Mouse (Mus musculus): ENCODE data around the gene Smim14.

Gene Smim14

DNA sequence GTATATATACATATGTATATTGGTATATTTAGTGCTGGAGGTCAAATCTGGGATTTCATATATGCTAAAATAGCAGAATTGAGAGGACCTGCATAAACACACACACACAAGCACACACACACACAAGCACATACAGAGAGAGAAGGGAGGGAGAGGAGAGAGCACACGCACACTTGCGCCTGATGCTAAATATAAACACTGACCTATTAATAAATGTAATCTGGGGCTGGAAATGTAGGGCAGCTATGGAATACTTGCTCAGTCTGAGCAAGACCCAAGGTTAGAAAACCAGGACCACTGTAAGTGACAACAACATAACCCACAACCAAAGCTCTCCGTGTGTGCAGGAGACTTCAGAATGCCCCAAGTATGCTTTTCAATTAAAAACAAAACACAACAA is 77.5 kb downstream of the Smim14 start:
- no peak for DNase-seq

DNA sequence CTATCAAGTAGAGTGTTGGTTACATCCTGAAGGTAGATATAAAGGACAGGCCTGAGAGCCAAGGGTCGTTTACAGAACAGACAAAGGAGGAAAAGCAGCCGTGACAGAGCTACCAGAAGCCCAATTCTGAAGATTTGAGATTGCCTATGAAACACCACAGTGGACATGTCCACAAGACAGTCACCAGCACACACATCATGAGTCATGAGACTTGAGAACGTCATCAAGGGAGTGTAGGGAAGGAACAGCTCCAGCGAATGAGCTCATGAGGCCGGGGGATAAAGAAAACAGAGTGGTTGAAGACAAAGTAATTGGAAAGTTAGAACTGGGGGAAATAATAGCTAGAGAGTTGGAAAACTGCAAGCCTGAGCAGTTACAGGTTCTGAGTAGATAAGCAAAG is 79.1 kb downstream of the Smim14 start:
- no peak for DNase-seq

DNA sequence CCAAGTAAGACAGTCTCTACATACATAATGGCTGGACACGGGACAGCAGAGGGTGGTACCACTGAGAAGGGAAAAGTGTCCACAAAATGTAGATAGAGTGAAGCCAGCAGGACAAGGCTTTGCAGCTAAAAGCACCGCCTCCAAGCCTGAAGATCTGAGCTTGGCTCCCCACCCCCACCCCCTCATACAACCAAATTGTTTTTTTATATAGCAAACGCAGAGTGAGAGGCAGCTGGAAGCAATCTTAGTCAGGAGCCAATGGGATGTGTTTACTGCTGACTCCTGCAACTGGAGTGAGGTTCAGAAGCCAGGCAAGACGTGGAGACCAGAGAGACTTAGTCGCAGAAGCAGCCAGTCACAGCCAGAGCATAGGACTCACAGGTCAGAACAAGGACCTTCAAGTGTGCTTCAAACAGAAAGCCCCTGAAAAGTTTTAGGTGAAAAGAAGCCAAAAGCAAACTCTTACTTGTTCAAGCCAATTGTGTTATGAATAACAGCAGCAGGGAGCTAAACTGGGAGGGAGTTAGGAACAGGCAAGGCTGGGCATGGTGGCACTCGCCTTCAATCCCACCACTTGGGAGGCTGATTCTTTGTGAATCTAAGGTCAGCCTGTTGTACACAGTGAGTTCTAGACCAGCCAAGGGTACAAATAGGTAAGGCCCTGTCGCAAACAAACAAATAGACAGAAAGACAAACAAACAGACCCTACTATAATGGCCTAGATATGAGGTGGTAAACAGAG is 79.7 kb downstream of the Smim14 start:
- peak in 1 of 2 experiments; percentile 29 for DNase-seq

DNA sequence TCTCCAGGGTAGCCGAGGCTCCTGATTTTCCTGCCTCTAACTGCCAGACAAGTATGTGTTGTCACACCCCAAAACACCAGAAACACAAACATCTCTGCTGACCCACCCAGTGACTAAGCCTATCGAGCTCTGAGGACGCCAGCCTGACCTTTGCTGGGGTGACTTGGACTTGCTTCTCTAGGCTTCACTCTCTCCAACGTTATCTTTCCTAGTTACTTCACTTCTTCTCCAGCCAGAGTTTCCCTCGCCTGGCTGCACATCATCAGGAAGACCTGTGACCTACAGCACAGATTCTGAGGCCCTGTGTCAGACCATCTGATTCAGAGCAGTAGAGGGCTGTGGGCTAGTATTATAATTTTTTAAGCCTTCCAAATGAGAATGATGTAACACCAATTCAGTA is 82.2 kb downstream of the Smim14 start:
- no peak for DNase-seq

DNA sequence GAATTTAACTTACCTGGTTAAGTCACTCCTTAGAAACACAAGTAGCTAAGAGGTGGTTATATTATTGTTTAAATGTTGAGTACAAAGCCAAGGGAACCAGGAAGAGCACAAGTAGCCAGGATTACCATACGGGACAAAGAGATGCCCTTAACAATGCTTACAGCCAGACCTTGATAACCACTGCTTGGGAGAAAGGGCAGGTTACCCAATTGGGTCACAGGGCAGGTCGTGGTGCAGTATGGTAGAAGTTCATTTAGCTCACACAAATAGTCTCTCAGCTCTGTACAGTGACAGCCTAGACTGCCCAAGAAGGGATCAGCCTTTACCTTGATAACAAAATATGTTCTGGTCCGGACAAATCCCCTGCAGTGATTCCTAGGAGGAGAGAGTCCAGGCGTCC is 88.0 kb downstream of the Smim14 start:
- DNase-seq = no peak

DNA sequence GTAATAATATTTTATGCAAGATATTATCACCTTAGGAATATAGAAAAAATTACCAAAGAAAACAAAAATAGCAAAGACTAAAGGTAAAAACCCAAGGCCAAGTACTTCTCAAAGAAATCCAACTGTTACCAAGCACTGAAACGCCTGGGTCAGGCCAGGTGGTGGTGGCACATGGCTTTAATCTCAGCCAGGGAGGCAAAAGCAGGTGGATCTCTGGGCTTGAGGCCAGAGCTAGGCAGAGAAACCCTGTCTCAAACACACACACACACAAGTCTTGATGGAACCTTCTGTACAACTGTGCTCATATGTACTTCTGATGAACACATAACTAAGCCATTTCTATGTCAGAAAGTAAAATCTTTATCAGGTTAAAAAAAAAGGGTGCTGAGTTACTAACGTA is 89.2 kb downstream of the Smim14 start:
- no peak for DNase-seq

DNA sequence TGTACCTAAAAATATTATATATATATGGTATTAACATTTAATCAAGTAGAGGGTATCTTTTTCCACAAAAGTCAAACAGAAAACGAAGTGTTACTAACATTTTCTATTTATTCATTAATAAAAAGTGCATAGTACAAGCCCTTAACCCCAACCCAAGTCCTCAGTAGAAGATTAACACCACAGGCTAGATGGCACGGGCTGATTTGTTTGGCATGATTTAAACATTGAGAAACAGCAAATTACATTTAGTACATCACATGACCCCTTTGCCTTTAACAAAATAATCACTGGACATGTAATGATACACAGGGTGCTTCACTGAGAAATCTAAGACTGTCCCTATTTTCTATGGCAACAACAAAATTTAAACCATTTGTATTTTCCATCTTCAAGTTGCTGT is 90.2 kb downstream of the Smim14 start:
- DNase-seq = no peak

DNA sequence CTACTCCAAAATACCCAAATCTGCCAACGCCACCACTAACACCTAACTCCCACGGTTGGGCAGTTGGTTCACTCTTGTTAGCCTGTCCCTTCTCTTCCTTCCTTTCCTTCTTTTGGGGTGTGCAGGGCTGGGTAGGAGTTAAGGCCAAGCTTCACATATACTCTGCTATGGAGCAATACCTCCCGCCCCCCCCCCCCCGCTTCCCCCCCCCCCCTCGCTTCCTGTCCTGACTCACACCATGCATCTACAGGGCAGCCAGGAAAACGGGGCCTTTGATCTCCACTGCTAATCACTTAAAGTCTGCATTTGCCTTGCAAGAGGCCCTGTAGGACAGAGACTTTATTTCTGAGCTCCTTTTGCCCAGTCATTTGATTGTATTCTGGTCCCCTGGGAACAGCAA is 92.0 kb downstream of the Smim14 start:
- no peak for DNase-seq

DNA sequence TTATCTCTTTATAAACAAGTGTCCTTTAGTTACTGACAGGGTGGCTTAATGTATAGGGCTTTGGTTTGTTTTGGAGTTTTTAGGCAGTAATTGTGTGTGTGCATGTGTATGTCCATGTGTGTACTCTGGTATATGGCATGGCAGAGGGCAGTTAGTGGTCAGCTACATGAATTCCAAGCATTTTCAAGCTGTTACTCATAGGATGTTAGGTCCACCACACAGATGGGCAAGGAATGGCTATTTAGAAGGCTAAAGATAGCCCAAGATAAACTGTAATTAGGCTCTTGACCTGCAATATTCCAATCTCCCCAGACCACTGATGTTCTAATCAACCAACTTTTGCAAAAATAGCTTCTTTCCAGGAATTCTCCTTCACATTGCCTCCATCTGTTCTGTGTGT is 98.9 kb downstream of the Smim14 start:
- no peak for DNase-seq

DNA sequence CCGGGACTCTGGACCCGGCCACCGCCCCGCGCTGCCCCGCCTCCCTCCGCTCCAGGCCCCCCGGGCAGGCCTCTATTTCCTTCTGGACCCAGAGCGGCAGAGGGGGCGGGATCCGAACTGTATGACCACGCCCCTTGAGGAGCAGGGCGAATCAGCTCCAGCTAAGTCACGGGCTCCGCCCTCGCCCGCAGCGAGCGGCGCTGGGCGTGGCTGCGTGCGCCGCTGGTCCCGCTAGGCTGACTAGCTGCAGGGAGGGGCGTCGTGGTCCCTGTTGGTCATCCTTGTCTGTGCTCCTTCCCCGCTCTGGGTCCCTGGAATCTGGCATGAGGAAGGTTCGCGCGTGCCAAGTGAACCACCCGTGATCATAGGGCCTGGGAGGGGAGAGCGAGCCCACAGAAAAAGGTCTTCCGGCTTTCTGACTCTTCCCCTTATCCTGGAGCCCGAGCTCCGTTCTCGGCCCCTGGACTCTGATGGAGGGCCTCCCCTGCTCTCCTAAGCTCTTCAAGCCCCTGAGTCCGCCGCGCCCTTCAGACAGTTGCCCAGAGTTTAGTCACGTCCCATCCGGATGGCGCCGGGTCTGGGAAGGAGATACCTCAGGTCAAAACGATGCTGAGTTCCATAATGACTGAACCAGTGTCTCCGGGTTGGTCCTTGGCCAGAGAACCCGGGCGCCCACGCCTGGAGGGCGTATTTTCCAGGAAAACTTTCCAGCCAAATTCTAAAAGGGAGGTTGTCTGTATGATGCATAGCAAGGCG is 101.0 kb downstream of the Smim14 start, which contains the start of gene Ugdh:
Ugdh (minus strand) TSS at position 144 of the 756 bp plus-strand sequence.
- DNase-seq = peak; percentile 99

DNA sequence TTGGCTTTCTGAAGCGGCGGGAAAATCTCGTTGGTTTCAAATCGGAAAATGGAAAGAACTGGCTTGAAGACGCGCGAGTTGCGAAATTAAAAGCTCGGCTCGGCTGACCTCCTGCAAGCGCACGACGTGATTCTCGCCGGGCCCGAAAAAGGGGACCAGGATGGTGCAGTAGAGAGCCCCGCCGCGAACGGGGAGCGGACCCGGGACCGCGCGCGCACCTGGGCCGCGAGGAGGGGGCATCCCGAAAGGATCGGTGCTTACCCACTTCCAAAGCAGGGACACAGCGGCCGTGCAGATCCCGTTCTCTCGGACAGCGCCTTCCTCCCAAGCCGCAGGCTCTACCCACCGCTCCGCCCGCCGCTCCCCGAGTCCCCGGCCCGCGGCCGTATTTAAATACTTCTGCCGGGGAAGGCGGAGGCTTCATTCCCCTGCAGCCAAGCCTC is 101.6 kb downstream of the Smim14 start:
- no peak for DNase-seq

DNA sequence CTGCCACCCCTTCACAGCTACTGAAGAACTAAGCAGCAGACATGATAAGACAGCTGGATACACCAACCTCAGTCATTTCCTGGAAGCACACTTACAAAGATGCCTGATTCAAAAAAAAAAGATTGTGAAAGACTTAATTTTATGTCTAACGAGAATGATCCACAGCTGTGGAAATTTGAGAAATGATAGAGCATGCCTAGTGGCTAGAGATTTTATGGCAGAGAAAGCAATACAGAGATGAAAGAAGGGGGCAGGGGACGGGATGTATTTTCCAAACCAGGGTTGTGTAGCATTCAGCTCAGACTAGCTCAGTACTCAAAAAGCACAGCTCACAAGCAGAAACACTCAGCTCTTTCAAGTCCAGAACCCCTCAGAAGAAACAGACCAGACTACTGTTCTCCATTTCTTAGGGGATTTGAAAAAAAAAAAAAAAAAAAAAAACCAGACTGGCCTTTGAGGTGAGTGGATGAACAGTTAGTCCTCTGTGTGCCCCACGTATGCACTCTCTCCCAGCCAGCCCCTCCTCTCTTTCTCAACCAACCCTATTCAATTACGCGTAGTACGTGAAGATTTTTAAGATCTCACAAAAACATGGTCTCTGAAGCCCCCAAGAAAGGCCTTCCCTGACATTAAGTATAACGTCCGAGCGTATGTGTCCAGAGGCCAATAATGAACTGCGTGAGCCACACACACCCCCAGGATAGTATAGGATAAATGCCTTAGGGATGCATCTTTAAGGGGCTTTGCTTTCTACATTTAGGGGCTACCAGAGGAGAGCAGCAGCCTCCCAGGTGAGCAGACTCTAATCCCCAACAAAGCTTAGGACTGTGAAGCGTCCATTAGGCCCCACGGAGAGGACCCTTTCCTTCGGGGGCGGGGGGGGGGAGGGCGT is 102.3 kb downstream of the Smim14 start:
- DNase-seq = no peak

DNA sequence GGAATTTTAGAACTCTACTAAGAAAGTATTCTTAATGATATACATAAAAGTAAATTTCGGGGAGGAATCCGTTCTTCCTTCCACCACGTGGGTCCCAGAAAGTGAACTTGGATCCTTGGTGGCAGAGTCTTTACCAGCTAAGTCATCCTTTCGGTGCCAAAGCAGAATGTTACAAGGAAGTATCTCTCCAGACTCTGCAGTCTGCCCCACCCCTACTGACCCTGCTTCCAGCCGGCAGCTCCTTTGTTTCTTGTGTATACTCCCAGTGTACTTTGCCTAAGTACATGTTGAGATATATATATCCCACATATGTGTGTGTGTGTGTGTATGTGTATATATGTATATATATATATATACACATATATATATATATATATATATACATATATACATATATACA is 107.5 kb downstream of the Smim14 start:
- DNase-seq = no peak

DNA sequence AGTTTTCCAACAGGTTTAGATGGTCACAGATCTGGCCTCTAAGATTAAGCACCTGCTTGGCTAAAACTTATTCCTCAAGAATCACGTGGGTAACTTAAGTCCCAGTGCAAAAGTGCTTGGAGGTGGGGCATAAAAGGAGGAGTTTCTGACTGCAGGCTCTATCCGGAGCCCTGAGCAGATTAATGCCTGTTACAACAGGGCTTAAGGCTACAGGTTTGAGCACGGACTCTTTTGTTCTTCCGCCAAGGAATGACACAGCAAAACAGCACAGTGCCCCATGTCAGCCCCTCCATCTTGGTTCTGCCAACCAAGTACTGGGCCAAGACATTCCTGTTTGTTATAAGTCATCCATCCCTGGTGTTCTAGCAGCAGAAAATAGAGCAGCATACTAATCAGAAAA is 108.7 kb downstream of the Smim14 start:
- peak; percentile 47 to 61 for DNase-seq

DNA sequence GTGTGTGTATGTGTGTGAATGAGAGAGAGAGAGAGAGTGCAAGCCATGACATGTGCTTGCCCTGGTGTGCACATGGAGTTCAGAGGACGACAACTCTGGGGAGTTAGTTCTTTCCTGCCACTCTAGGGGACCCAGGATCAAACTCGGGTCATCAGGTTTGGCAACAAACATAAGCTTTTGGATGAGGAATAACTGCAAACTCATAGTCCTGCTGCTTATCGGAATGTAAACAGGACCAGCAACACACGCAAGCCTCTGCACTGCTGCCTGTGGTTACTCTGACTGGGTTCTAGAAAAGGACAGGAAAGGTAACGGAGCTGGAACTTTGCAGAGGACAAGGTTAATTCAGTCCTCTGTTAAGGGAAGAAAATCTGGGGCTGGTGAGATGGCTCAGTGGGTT is 111.7 kb downstream of the Smim14 start:
- no peak for DNase-seq

DNA sequence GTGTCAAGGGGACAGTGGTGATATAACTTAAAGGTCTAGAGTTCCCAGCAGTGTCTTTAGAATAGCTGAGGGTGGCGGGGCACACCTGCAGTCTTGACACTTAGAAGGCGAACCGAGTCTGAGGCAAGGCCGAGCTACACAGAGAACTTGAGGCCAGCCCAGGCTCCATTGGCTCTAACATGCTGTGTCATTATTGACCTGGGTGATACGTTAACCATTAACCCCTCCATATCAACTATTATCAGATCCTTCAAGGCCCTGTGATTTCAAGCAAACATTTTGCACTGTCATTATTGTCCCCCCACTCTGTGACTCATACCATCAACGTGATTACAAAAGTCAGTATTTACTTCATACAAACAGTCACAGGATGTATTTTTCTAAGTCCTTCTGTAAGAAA is 112.8 kb downstream of the Smim14 start:
- DNase-seq = peak; percentile 46 to 64

DNA sequence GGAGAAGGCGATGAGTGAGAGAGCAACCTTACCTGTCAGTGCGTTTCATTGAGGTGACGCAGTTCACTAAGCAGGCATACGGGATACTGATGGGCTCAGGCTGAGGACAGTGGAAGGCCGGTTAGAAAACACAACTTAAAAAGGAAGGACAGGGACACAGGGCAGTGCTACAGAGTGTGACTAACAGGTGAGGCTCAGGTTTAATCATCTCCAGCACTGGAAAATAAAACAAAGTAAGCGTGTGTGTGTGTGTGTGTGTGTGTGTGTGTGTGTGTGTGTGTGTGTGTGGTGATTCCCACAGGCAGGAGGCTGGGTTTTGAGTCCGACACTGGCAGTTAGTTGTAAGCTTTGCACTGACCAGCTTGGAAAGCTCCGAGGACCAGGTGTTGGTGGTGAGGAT is 114.2 kb downstream of the Smim14 start:
- peak; percentile 22 to 43 for DNase-seq

DNA sequence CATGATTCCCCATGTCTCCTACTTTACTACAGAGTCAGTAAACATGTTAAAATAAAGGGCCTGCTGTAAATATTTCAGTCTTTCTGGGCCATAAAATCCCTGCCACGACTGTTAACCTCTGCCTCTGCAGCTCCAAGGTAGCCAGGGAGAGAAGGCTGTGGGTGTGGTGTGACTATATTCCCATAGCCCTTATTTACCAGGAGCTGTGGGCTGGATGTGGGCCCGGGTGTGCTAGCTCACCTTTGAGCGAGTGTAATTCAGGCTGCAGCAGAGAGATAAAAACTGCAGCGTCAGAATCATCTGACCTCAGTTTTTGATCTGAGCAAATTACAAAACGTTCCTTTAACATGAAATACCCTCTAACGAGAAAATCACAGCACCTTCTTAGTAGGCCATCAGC is 116.2 kb downstream of the Smim14 start:
- no peak for DNase-seq

DNA sequence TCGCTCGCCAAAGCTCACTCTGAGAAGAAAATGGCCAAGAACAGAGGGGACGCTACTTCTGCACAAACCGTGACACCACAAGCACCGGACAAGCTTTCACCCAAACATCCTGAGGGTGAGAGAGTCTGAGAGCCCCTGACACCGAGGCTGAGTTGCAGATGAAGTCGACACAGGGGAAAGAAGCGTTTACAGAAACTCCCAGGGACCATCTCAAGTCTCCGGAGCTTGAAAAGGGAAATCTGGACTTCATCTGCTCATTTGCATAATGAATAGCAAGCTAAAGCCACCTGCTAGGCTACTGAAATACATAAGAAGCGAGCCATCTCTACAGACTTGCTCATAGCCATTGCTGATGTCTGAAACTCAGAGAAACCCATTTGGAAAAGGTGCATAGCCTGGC is 117.8 kb downstream of the Smim14 start:
- no peak for DNase-seq

DNA sequence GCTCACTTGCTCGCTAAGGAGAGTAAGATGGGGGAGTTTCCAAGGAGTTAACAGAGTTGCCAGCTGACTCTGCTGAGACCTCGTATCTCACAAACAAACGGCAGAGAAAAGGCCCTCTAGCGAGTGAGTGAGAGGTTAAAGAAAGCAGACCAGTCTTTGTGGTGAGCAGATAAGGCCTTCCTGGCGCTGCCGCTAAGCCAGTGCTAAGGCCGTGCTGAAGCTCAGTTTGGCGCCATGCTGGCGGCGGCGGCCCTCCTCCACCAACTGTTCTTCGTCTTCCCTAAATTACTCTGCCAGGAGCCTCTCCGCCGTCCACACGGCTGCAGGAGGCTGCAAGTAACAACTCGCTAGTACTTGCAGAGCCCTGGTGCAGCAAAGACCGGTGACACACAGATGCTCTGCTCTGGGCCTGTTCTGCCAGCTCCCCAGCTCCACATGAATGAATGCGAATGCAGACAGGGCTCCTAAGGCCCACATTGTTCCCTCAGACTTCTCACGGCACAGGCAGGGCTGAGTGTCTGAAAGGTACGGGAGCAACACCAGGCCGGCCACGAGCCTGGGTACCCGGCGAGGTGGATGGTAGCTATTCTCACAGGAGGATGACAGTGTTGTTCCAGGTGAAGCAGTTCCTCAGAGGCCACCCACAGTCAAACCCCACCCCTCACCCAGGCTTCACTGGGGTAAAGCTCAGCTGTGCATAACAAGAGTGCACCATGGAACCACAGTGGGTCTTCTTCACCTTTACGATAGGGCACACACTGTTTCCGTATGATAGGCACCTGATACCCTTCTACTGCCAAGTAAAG is 121.1 kb downstream of the Smim14 start:
- no peak for DNase-seq

DNA sequence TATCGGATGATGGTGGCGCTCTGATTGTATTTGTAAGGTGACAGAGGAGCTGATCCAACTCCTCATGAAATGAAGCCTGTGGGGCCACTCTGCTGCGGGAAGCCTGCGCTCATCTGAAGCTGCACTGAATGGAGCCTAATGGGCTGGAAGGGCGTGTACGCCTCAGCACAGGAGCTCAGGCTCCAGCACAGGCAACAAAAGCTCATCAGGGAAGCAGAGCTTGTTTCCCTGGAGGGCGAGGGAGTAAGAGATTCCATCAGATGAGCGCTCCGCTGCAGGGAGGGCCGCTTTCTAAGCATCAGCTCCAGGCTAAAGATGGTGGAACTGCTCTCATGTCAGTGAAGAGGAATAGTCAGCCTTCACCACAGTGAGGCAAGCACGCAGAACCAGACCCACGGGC is 129.0 kb downstream of the Smim14 start:
- no peak for DNase-seq

DNA sequence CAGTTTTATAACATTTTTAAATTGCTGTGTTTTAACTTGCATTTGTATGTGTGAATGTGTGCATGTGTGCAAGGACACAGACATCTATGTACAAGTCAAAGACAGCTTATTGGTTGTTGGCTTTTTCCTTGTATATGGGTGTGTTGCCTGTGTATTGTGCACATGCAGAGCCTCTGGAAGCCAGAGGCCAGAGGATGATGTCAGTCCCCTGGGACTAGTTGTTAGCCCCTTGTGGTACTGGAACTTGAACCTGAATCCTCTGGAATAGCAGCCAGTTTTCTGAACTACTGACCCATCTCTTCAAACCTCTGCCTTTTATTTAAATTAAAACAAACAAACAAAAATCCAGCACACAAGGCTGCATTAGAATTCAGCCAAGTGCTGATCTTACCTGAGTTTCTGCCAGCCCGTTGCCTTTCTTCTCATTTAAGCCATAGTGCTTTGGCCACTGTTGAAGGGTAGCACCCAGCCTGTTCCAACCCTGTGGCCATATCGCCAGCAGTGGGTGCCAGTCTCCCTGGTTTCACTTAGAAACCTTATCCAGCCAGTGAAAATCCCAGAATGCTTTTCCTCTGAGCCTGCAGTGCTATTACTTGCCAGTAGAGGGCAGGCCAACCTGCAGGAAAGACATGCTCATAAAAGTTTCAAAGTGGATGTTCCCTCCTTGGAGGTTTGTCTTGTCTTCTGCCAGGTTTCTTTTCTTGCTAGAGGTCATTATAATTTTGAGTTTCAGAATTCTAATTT is 135.6 kb downstream of the Smim14 start:
- DNase-seq = peak; percentile 83 to 91
